Mouse (Mus musculus) limb, embryonic 14.5 days (tissue): ENCODE measurements at regions not wholly inside any gene's neighbourhood (a gene's known extent, or its start where the extent isn't known, plus 50 kb on each side); places are given as distances from the start of the nearest gene placed in this dataset.

Experiments used
- ATAC-seq: fragments of 200-750 bp; cut with Nextera tagmentation; 2 replicates; pipeline ENCODE4 v1.8.0; 2017; ENCODE audit warnings: low read depth, moderate number of reproducible peaks, moderate TSS enrichment; ENCODE audit not compliant: low FRiP score
- DNase-seq: peaks from one replicate; pipeline ENCODE4 v3.0.0-alpha.2; 2015; ENCODE audit warnings: low spot score
- H3K27ac ChIP-seq: fragments of 300-500 bp; sonication (generic); replicated peaks from 2 replicates; pipeline ENCODE4 v1.5.1; 2014; ENCODE audit warnings: low read depth, mild to moderate bottlenecking, low read length, moderate library complexity, mixed read lengths
- H3K27me3 ChIP-seq: fragments of 300-500 bp; sonication (generic); 2 replicates; pipeline ENCODE4 v1.6.1; 2014; ENCODE audit warnings: low read length, mixed read lengths; ENCODE audit not compliant: control insufficient read depth, insufficient read depth
- H3K36me3 ChIP-seq: fragments of 300-500 bp; sonication (generic); 2 replicates; pipeline ENCODE4 v1.6.1; 2014; ENCODE audit warnings: mild to moderate bottlenecking, low read length, moderate library complexity, mixed read lengths; ENCODE audit not compliant: control insufficient read depth, insufficient read depth
- H3K4me1 ChIP-seq: fragments of 300-500 bp; sonication (generic); 2 replicates; pipeline ENCODE4 v1.6.1; 2014; ENCODE audit warnings: antibody characterized with exemption, low read length, mixed read lengths; ENCODE audit not compliant: control insufficient read depth, insufficient read depth
- H3K4me2 ChIP-seq: fragments of 300-500 bp; sonication (generic); replicated peaks from 2 replicates; pipeline ENCODE4 v1.6.1; 2014; ENCODE audit warnings: low read depth, mild to moderate bottlenecking, low read length, moderate library complexity; ENCODE audit not compliant: severe bottlenecking
- H3K4me3 ChIP-seq: fragments of 300-500 bp; sonication (generic); replicated peaks from 2 replicates; pipeline ENCODE4 v1.5.1; 2014; ENCODE audit warnings: low read length
- H3K9ac ChIP-seq: fragments of 300-500 bp; sonication (generic); 2 replicates; pipeline ENCODE4 v1.6.1; 2014; ENCODE audit warnings: mild to moderate bottlenecking, low read depth, low read length, moderate library complexity; ENCODE audit not compliant: severe bottlenecking
- H3K9me3 ChIP-seq: fragments of 300-500 bp; sonication (generic); 2 replicates; pipeline ENCODE4 v1.6.1; 2016; ENCODE audit warnings: low read length; ENCODE audit not compliant: control insufficient read depth
- POLR2A ChIP-seq: fragments of 200-500 bp; IDR thresholded peaks from 2 replicates; pipeline ENCODE4 v1.8.0; 2012; ENCODE audit warnings: inconsistent platforms, mild to moderate bottlenecking, moderate library complexity, borderline replicate concordance; ENCODE audit not compliant: insufficient read depth, insufficient read length; ENCODE audit errors: extremely low read depth
- WGBS: fragments of 180-500 bp; shearing (Covaris S2); extraction: QIAGEN DNeasy Blood & Tissue Kit; methylation state at CpG from one replicate; pipeline ENCODE4 v1.1.7; 2014; 5-methylcytosine and 5-hydroxymethylcytosine counted together

- 56% methylated on average over 8 of the region's 8 CpGs for WGBS
- DNase-seq (no peak), ATAC-seq (no peak)
- H3K27ac ChIP-seq, result no peak overlapping the region
- H3K27me3 ChIP-seq, result no peaks in the 10 kb centered on the region
- no peak for TF ChIP-seq POLR2A
- H3K4me2 ChIP-seq, result no peak overlapping the region
- H3K9me3 ChIP-seq, result no peaks in the 10 kb centered on the region
- no peak overlapping the region for H3K9ac ChIP-seq
- peaks cover 31% of the 10 kb centered on the region for H3K4me1 ChIP-seq
- no peaks in the 10 kb centered on the region for H3K36me3 ChIP-seq
- no peak overlapping the region for H3K4me3 ChIP-seq
Observed at GRCm38 (mm10) chr11:117429894-117430293, 54.3 kb upstream of the Gm11733 start.

- H3K4me1 ChIP-seq, result peaks cover 12% of the 10 kb centered on the region
- H3K27ac ChIP-seq, result no peak overlapping the region
- no peak overlapping the region for H3K9ac ChIP-seq
- H3K4me2 ChIP-seq, result no peak overlapping the region
- no peak for TF ChIP-seq POLR2A
- H3K36me3 ChIP-seq, result no peaks in the 10 kb centered on the region
- ATAC-seq (no peak), DNase-seq (no peak)
- no peak overlapping the region for H3K4me3 ChIP-seq
- H3K9me3 ChIP-seq, result no peaks in the 10 kb centered on the region
- no peaks in the 10 kb centered on the region for H3K27me3 ChIP-seq
Observed at GRCm38 (mm10) chr11:117434056-117434455, 50.1 kb upstream of the Gm11733 start.
